Mouse (Mus musculus): Measurements from ENCODE around the gene Myh7.
"Not testable (repeated sequence)": the region's sequence is repeated elsewhere in the genome, so short reads cannot be mapped to it uniquely, and the experiment has no call there.

Myh7 gene

GRCm38 (mm10) chr14:54968344-54968743 lies 26.1 kb downstream of the Myh7 start:
- DNase-seq (ENCODE audit: low spot score in 2 of 2), result no peak

GRCm38 (mm10) chr14:54967874-54968273 lies 26.6 kb downstream of the Myh7 start:
- DNase-seq (ENCODE audit: low spot score in 2 of 2), result no peak

- DNase-seq (ENCODE audit: low spot score in 2 of 2), result no peak
Observed at GRCm38 (mm10) chr14:54966320-54966977, 28.0 kb downstream of the Myh7 start, which contains the start of gene Myh6. TSS of gene Myh6 (minus strand) at chr14:54966927.

- DNase-seq (ENCODE audit: low spot score in 2 of 2), result no peak
Observed at GRCm38 (mm10) chr14:54965631-54966030, 28.8 kb downstream of the Myh7 start.

- no peak for DNase-seq (ENCODE audit: low spot score in 2 of 2)
Observed at GRCm38 (mm10) chr14:54965044-54965443, 29.4 kb downstream of the Myh7 start.

GRCm38 (mm10) chr14:54963727-54964126 lies 30.7 kb downstream of the Myh7 start:
- DNase-seq (ENCODE audit: low spot score in 2 of 2), result no peak

- no peak for DNase-seq (ENCODE audit: low spot score in 2 of 2)
Observed at GRCm38 (mm10) chr14:54962714-54963113, 31.7 kb downstream of the Myh7 start.

- DNase-seq (ENCODE audit: low spot score in 2 of 2), result no peak
Observed at GRCm38 (mm10) chr14:54961487-54961886, 32.9 kb downstream of the Myh7 start.

- peak; percentile 8 to 18 for DNase-seq (ENCODE audit: low spot score in 2 of 2)
Observed at GRCm38 (mm10) chr14:54960769-54961168, 33.7 kb downstream of the Myh7 start.

- not testable (repeated sequence) for DNase-seq (ENCODE audit: low spot score in 2 of 2)
Observed at GRCm38 (mm10) chr14:54959853-54960613, 34.4 kb downstream of the Myh7 start.

GRCm38 (mm10) chr14:54959197-54959596 lies 35.2 kb downstream of the Myh7 start:
- no peak for DNase-seq (ENCODE audit: low spot score in 2 of 2)

GRCm38 (mm10) chr14:54958503-54958902 lies 35.9 kb downstream of the Myh7 start:
- DNase-seq (ENCODE audit: low spot score in 2 of 2), result no peak

GRCm38 (mm10) chr14:54956533-54956932 lies 37.9 kb downstream of the Myh7 start:
- DNase-seq (ENCODE audit: low spot score in 2 of 2), result no peak

- DNase-seq (ENCODE audit: low spot score in 2 of 2), result no peak
Observed at GRCm38 (mm10) chr14:54955481-54955880, 38.9 kb downstream of the Myh7 start.

GRCm38 (mm10) chr14:54954474-54954873 lies 40.0 kb downstream of the Myh7 start:
- no peak for DNase-seq (ENCODE audit: low spot score in 2 of 2)

- DNase-seq (ENCODE audit: low spot score in 2 of 2), result no peak
Observed at GRCm38 (mm10) chr14:54953664-54954206, 40.7 kb downstream of the Myh7 start.

GRCm38 (mm10) chr14:54951587-54951986 lies 42.8 kb downstream of the Myh7 start:
- DNase-seq (ENCODE audit: low spot score in 2 of 2), result no peak

GRCm38 (mm10) chr14:54950493-54950892 lies 43.9 kb downstream of the Myh7 start:
- DNase-seq (ENCODE audit: low spot score in 2 of 2), result no peak

GRCm38 (mm10) chr14:54948781-54949180 lies 45.6 kb downstream of the Myh7 start:
- DNase-seq (ENCODE audit: low spot score in 2 of 2), result no peak

- not testable (repeated sequence) for DNase-seq (ENCODE audit: low spot score in 2 of 2)
Observed at GRCm38 (mm10) chr14:54947008-54947407, 47.4 kb downstream of the Myh7 start.

- no peak for DNase-seq (ENCODE audit: low spot score in 2 of 2)
Observed at GRCm38 (mm10) chr14:54945975-54946704, 48.3 kb downstream of the Myh7 start.

GRCm38 (mm10) chr14:54944939-54945338 lies 49.5 kb downstream of the Myh7 start:
- DNase-seq (ENCODE audit: low spot score in 2 of 2), result no peak
